Mouse (Mus musculus): ENCODE data around the gene Atcay. TPM values are rescaled to one million over a fixed set of nuclear protein-coding genes. Genes with fewer than 3 reads are reported as not detected.
"Not testable (repeated sequence)": the region's sequence is repeated elsewhere in the genome, so short reads cannot be mapped to it uniquely, and the experiment has no call there.

The Atcay gene
- polyA plus RNA-seq, 1 experiment from 2014 or later, result 0.08 TPM

GRCm38 (mm10) chr10:81176466-81177271, 54.0 kb downstream of the Atcay start, which contains the start of gene Eef2:
Gene Eef2, plus strand, starts transcription at chr10:81176631.
- Histone ChIP-seq H3K4me2 (peak within 1 kb of the TSS; percentile 84), H3K9ac (peak within 1 kb of the TSS; percentile 100), H3K9me3 (replicated peaks) (no peaks in the 10 kb centered on the region), H3K36me3 (peaks cover 48% of the 10 kb centered on the region), H3K27me3 (no peaks in the 10 kb centered on the region), H3K27ac (peak within 1 kb of the TSS; percentile 95), H3K4me3 (replicated peaks) (peak within 1 kb of the TSS; percentile 98), H3K4me1 (replicated peaks) (peaks cover 81% of the 10 kb centered on the region)
- WGBS (ENCODE audit: insufficient replicate concordance), result under 1% methylated on average over 77 of the region's 77 CpGs
- ATAC-seq (ENCODE audit: low read depth) (peak; percentile 78), DNase-seq (peak; percentile 96)

- no peak for DNase-seq
Measured at GRCm38 (mm10) chr10:81175936-81176465, 54.6 kb downstream of the Atcay start.

GRCm38 (mm10) chr10:81175345-81175701, 55.3 kb downstream of the Atcay start:
- H3K9me3 ChIP-seq (replicated peaks); DNase-seq; H3K27me3 ChIP-seq; ATAC-seq (ENCODE audit: low read depth): not testable (repeated sequence)
- peak overlapping the region; percentile 68 for H3K4me2 ChIP-seq
- H3K36me3 ChIP-seq, result peaks cover 34% of the 10 kb centered on the region
- peak overlapping the region; percentile 17 for H3K4me3 ChIP-seq (replicated peaks)
- 14% methylated on average over 4 of the region's 4 CpGs for WGBS (ENCODE audit: insufficient replicate concordance)
- peaks cover 70% of the 10 kb centered on the region for H3K4me1 ChIP-seq (replicated peaks)
- H3K9ac ChIP-seq, result peak overlapping the region; percentile 100
- H3K27ac ChIP-seq, result peak overlapping the region; percentile 83

More at GRCm38 (mm10) chr10:81175936-81176465, 54.6 kb downstream of the Atcay start:
- no peaks in the 10 kb centered on the region for H3K27me3 ChIP-seq
- H3K27ac ChIP-seq, result peak overlapping the region; percentile 83
- no peaks in the 10 kb centered on the region for H3K9me3 ChIP-seq (replicated peaks)
- no peak for ATAC-seq (ENCODE audit: low read depth)
- 12% methylated on average over 13 of the region's 13 CpGs for WGBS (ENCODE audit: insufficient replicate concordance)
- H3K4me1 ChIP-seq (replicated peaks), result peaks cover 75% of the 10 kb centered on the region
- peak overlapping the region; percentile 100 for H3K9ac ChIP-seq
- H3K4me2 ChIP-seq, result peak overlapping the region; percentile 68
- H3K36me3 ChIP-seq, result peaks cover 41% of the 10 kb centered on the region
- peak overlapping the region; percentile 98 for H3K4me3 ChIP-seq (replicated peaks)

- H3K4me1 ChIP-seq (replicated peaks), result peaks cover 66% of the 10 kb centered on the region
- H3K9ac ChIP-seq, result peak overlapping the region; percentile 100
- DNase-seq (peak; percentile 77), ATAC-seq (ENCODE audit: low read depth) (peak; percentile 25)
- H3K9me3 ChIP-seq (replicated peaks), result no peaks in the 10 kb centered on the region
- no peaks in the 10 kb centered on the region for H3K27me3 ChIP-seq
- H3K36me3 ChIP-seq, result peaks cover 29% of the 10 kb centered on the region
- H3K27ac ChIP-seq, result peak overlapping the region; percentile 83
- peak overlapping the region; percentile 17 for H3K4me3 ChIP-seq (replicated peaks)
- 10% methylated on average over 29 of the region's 29 CpGs for WGBS (ENCODE audit: insufficient replicate concordance)
- H3K4me2 ChIP-seq, result peak overlapping the region; percentile 68
Measured at GRCm38 (mm10) chr10:81174617-81175344, 55.9 kb downstream of the Atcay start.

GRCm38 (mm10) chr10:81173132-81173531, 57.5 kb downstream of the Atcay start:
- Histone ChIP-seq H3K9me3 (replicated peaks) (no peaks in the 10 kb centered on the region), H3K36me3 (peaks cover 12% of the 10 kb centered on the region), H3K4me2 (peak overlapping the region; percentile 47), H3K27me3 (no peaks in the 10 kb centered on the region), H3K4me1 (replicated peaks) (peaks cover 59% of the 10 kb centered on the region), H3K4me3 (replicated peaks) (peak overlapping the region; percentile 25), H3K9ac (peak overlapping the region; percentile 60), H3K27ac (peak overlapping the region; percentile 75)
- 5% methylated on average over 21 of the region's 21 CpGs for WGBS (ENCODE audit: insufficient replicate concordance)
- peak; percentile 28 for ATAC-seq (ENCODE audit: low read depth)
- peak; percentile 73 for DNase-seq

GRCm38 (mm10) chr10:81169411-81169900, 61.2 kb downstream of the Atcay start:
- not testable (repeated sequence) for ATAC-seq (ENCODE audit: low read depth); H3K36me3 ChIP-seq; H3K27me3 ChIP-seq; DNase-seq; H3K9me3 ChIP-seq (replicated peaks)
- Histone ChIP-seq H3K4me3 (replicated peaks) (peak overlapping the region; percentile 99), H3K4me2 (peak overlapping the region; percentile 89), H3K4me1 (replicated peaks) (peaks cover 60% of the 10 kb centered on the region), H3K9ac (peak overlapping the region; percentile 50; the same call in 1 of the 2 replicates), H3K27ac (peak overlapping the region; percentile 72)
- 34% methylated on average over 6 of the region's 14 CpGs for WGBS (ENCODE audit: insufficient replicate concordance)

GRCm38 (mm10) chr10:81168521-81169244, 62.0 kb downstream of the Atcay start:
- Histone ChIP-seq H3K4me1 (replicated peaks) (peaks cover 60% of the 10 kb centered on the region), H3K4me2 (peak overlapping the region; percentile 89), H3K4me3 (replicated peaks) (peak overlapping the region; percentile 99), H3K9ac (peak overlapping the region; percentile 71), H3K27me3 (no peaks in the 10 kb centered on the region), H3K36me3 (peaks cover 16% of the 10 kb centered on the region), H3K9me3 (replicated peaks) (no peaks in the 10 kb centered on the region), H3K27ac (peak overlapping the region; percentile 95)
- ATAC-seq (ENCODE audit: low read depth) (peak; percentile 65), DNase-seq (peak; percentile 85)
- under 1% methylated on average over 29 of the region's 29 CpGs for WGBS (ENCODE audit: insufficient replicate concordance)

- Histone ChIP-seq H3K27ac (peak overlapping the region; percentile 95), H3K9me3 (replicated peaks) (no peaks in the 10 kb centered on the region), H3K36me3 (peaks cover 22% of the 10 kb centered on the region), H3K9ac (peak overlapping the region; percentile 71), H3K4me1 (replicated peaks) (peaks cover 57% of the 10 kb centered on the region), H3K4me2 (peak overlapping the region; percentile 89), H3K27me3 (no peaks in the 10 kb centered on the region), H3K4me3 (replicated peaks) (peak overlapping the region; percentile 99)
- WGBS (ENCODE audit: insufficient replicate concordance), result 4% methylated on average over 5 of the region's 5 CpGs
- ATAC-seq (ENCODE audit: low read depth) (peak; percentile 52), DNase-seq (no peak)
Measured at GRCm38 (mm10) chr10:81168087-81168431, 62.6 kb downstream of the Atcay start.

- Histone ChIP-seq H3K9me3 (replicated peaks) (no peaks in the 10 kb centered on the region), H3K27ac (peak within 1 kb of the TSS; percentile 95), H3K9ac (peak within 1 kb of the TSS; percentile 96), H3K27me3 (no peaks in the 10 kb centered on the region), H3K4me1 (replicated peaks) (peaks cover 57% of the 10 kb centered on the region), H3K4me3 (replicated peaks) (peak within 1 kb of the TSS; percentile 99), H3K4me2 (peak within 1 kb of the TSS; percentile 89), H3K36me3 (peaks cover 29% of the 10 kb centered on the region)
- ATAC-seq (ENCODE audit: low read depth) (peak; percentile 83), DNase-seq (peak; percentile 100)
- under 1% methylated on average over 64 of the region's 64 CpGs for WGBS (ENCODE audit: insufficient replicate concordance)
Measured at GRCm38 (mm10) chr10:81167200-81168086, 63.2 kb downstream of the Atcay start, which contains the start of gene Pias4. Gene Pias4, minus strand, starts transcription at chr10:81167923.

GRCm38 (mm10) chr10:81165118-81165517, 65.5 kb downstream of the Atcay start:
- peaks cover 52% of the 10 kb centered on the region for H3K36me3 ChIP-seq
- 85% methylated on average over 8 of the region's 8 CpGs for WGBS (ENCODE audit: insufficient replicate concordance)

More at GRCm38 (mm10) chr10:81165118-81165517, 65.5 kb downstream of the Atcay start:
- no peak overlapping the region for H3K4me2 ChIP-seq
- H3K9ac ChIP-seq, result peak overlapping the region; percentile 31; the same call in 1 of the 2 replicates
- ATAC-seq (ENCODE audit: low read depth) (no peak), DNase-seq (no peak)
- H3K27ac ChIP-seq, result no peak overlapping the region
- no peaks in the 10 kb centered on the region for H3K27me3 ChIP-seq
- H3K4me3 ChIP-seq (replicated peaks), result no peak overlapping the region
- H3K9me3 ChIP-seq (replicated peaks), result no peaks in the 10 kb centered on the region
- H3K4me1 ChIP-seq (replicated peaks), result peaks cover 79% of the 10 kb centered on the region

Measured in liver, embryonic 13.5 days (tissue).